Mouse (Mus musculus): ENCODE data around the gene a.

DNA sequence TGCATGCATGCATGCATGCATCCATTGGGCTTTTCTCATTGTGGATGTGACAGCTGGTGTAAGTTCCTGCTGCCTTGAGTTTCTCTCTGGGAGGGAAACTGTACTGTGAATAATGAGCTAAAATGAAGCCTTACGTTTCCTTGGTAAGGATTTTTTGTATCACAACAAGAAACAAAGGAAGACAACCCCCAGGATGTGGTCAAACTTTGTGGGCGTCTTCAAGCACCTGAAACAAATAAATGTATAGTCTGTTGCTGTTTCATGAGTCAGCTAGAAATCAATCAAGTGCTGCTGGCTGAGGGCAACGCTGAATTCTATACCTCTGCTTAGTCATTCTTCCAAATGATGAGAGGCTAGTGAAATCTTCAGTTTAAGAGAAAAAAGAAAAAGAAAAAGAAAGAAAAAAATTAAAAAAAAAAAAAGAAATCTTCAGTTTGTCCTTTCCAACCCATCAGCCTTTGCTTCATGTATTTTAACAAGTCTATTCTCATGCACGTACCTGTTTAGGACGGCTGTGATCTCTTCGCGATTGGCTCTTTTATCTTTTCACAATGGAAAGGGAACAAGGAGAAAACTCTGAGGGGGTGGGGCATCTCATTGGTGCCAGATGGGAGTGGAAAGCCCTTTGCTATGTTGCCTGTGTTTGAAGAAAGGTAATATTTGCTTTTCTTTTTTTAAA is 288.4 kb downstream of the a start:
- TF ChIP-seq CTCF (IDR thresholded peaks at IDR 0.05; ENCODE audit: insufficient read depth, low read length) (no peak), POLR2A (IDR thresholded peaks at IDR 0.05; ENCODE audit: borderline replicate concordance, extremely low read depth, low read depth, low read length) (no peak)
